Comparison of ENCODE assay signal across 31 mouse cellular contexts in the genomic region with DNA sequence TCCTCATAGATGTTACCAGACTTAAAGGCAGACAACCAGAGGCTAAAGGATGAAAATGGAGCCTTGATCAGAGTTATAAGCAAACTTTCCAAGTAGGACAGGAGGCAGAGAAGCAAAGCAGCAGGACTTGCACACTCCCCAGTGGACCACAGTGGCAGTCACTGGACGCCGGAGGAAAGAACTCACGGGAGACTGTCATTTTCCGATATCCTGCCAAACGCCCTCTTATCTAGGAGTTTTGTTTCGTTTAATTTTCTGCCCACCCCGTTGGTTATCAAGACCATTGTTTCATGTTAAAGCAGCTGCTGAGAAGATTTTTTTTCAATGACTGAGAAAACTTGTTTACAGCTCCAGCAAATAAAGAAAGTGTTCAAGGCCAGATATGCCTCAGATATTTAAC. TPM values are rescaled to one million over a fixed set of nuclear protein-coding genes. Genes with fewer than 3 reads are reported as not detected.
DNase-seq lines count a peak whose midpoint lies in the region; ATAC-seq and TF ChIP-seq lines count a peak whose summit lies in the region.
"Had no signal": no experiment of that assay in that cellular context is flagged by ENCODE, and none has a peak within 500 bp of the region (broad histone marks: within the 10 kb centered on the region; RNA-seq: fewer than 3 reads in every experiment).

No protein-coding gene starts in this region.

- no peak for DNase-seq in heart, adult 2 months
- no peak for DNase-seq in heart, embryonic 10.5 days (ENCODE audit: low spot score)
- peak; percentile 16 for DNase-seq in limb, embryonic 11.5 days (ENCODE audit: low spot score)
- DNase-seq in limb, embryonic 10.5 days (ENCODE audit: low spot score): no peak
- peak; percentile 25 for DNase-seq in lung, postnatal 10 days
- no peak for DNase-seq in lung, adult 2 months
- DNase-seq in lung, postnatal 36 days: peak; percentile 11
- DNase-seq in kidney, adult 11 months: no peak
- DNase-seq: adrenal gland, postnatal 10 days; cerebellum, adult 9-10 months; embryo, embryonic 11 days; gastrocnemius, postnatal 14 days; kidney, adult 9 months; kidney, postnatal 10 days; layer of hippocampus, adult 9-11 months; retina, postnatal 1 day; right cerebral cortex, postnatal 14 days; thymus, adult 18-20 months; thymus, postnatal 25 days had no signal

- H3K4me2 ChIP-seq in limb, embryonic 11.5 days (ENCODE audit: low read depth, severe bottlenecking): no peak overlapping the region
- H3K4me2 ChIP-seq: embryonic facial prominence, embryonic 12.5 days; intestine, embryonic 15.5 days; limb, embryonic 12.5 days; liver, embryonic 15.5 days; midbrain, embryonic 15.5 days; neural tube, embryonic 15.5 days; stomach, embryonic 15.5 days had no signal

- no peak for TF ChIP-seq POLR2A in heart, adult 2 months (IDR thresholded peaks at IDR 0.05; ENCODE audit: insufficient read depth, low read depth, low read length)
- no peak for TF ChIP-seq POLR2A in lung, adult 2 months (IDR thresholded peaks at IDR 0.05; ENCODE audit: borderline replicate concordance, extremely low read depth, low read depth, low read length)

- H3K36me3 ChIP-seq in heart, adult 2 months (ENCODE audit: control insufficient read depth, insufficient read depth, low read length): peaks cover 10% of the 10 kb centered on the region
- H3K36me3 ChIP-seq in heart, embryonic 10.5 days: peaks cover 63% of the 10 kb centered on the region
- H3K36me3 ChIP-seq in limb, embryonic 11.5 days (ENCODE audit: control insufficient read depth, insufficient read depth, low read length): peaks cover 4% of the 10 kb centered on the region; the same call in 1 of the 2 replicates
- H3K36me3 ChIP-seq in limb, embryonic 10.5 days: peaks cover 65% of the 10 kb centered on the region

- no peak overlapping the region for H3K27ac ChIP-seq in heart, adult 2 months
- no peak overlapping the region for H3K27ac ChIP-seq in heart, embryonic 10.5 days
- H3K27ac ChIP-seq in limb, embryonic 11.5 days (replicated peaks; ENCODE audit: low read depth, low read length): no peak overlapping the region
- H3K27ac ChIP-seq in limb, embryonic 10.5 days: no peak overlapping the region
- H3K27ac ChIP-seq: embryonic facial prominence, embryonic 12.5 days; intestine, embryonic 15.5 days; limb, embryonic 12.5 days; liver, embryonic 15.5 days; midbrain, embryonic 10.5 days; midbrain, embryonic 15.5 days; neural tube, embryonic 15.5 days; stomach, embryonic 15.5 days had no signal

- no peak overlapping the region for H3K9ac ChIP-seq in heart, adult 2 months (ENCODE audit: low read depth, low read length)
- no peak overlapping the region for H3K9ac ChIP-seq in limb, embryonic 11.5 days (ENCODE audit: low read length)
- H3K9ac ChIP-seq: embryonic facial prominence, embryonic 12.5 days; intestine, embryonic 15.5 days; limb, embryonic 12.5 days; liver, embryonic 15.5 days; midbrain, embryonic 15.5 days; neural tube, embryonic 15.5 days; stomach, embryonic 15.5 days had no signal

- H3K27me3 ChIP-seq in heart, adult 2 months (ENCODE audit: control insufficient read depth, insufficient read depth, low read length): no peaks in the 10 kb centered on the region
- no peaks in the 10 kb centered on the region for H3K27me3 ChIP-seq in heart, embryonic 10.5 days (ENCODE audit: insufficient read depth, poor library complexity, severe bottlenecking)
- no peaks in the 10 kb centered on the region for H3K27me3 ChIP-seq in limb, embryonic 11.5 days (ENCODE audit: control insufficient read depth, insufficient read depth, low read length)
- H3K27me3 ChIP-seq in limb, embryonic 10.5 days (ENCODE audit: low read depth, poor library complexity, severe bottlenecking): no peaks in the 10 kb centered on the region
- H3K27me3 ChIP-seq: embryonic facial prominence, embryonic 12.5 days; intestine, embryonic 15.5 days; limb, embryonic 12.5 days; liver, embryonic 15.5 days; midbrain, embryonic 15.5 days; neural tube, embryonic 15.5 days; Patski; stomach, embryonic 15.5 days had no signal

- H3K4me3 ChIP-seq in heart, adult 2 months: no peak overlapping the region
- no peak overlapping the region for H3K4me3 ChIP-seq in heart, embryonic 10.5 days
- no peak overlapping the region for H3K4me3 ChIP-seq in limb, embryonic 11.5 days (ENCODE audit: low read depth, low read length)
- no peak overlapping the region for H3K4me3 ChIP-seq in limb, embryonic 10.5 days
- H3K4me3 ChIP-seq in lung, adult 2 months (replicated peaks; ENCODE audit: extremely low read depth, low read depth, low read length): no peak overlapping the region
- H3K4me3 ChIP-seq: embryonic facial prominence, embryonic 12.5 days; intestine, embryonic 15.5 days; limb, embryonic 12.5 days; liver, embryonic 15.5 days; midbrain, embryonic 10.5 days; midbrain, embryonic 15.5 days; neural tube, embryonic 15.5 days; stomach, embryonic 15.5 days had no signal

- no peaks in the 10 kb centered on the region; the same call in 1 of the 2 replicates for H3K4me1 ChIP-seq in heart, adult 2 months (ENCODE audit: control insufficient read depth, insufficient read depth, low read length)
- peaks cover 11% of the 10 kb centered on the region; the same call in 1 of the 2 replicates for H3K4me1 ChIP-seq in heart, embryonic 10.5 days
- no peaks in the 10 kb centered on the region for H3K4me1 ChIP-seq in limb, embryonic 11.5 days (ENCODE audit: control insufficient read depth, insufficient read depth, low read length)
- H3K4me1 ChIP-seq in limb, embryonic 10.5 days: no peaks in the 10 kb centered on the region
- H3K4me1 ChIP-seq in lung, adult 2 months (ENCODE audit: control insufficient read depth, insufficient read depth, low read length): peaks cover 2% of the 10 kb centered on the region; the same call in 1 of the 2 replicates
- H3K4me1 ChIP-seq: embryonic facial prominence, embryonic 12.5 days; intestine, embryonic 15.5 days; limb, embryonic 12.5 days; liver, embryonic 15.5 days; midbrain, embryonic 15.5 days; neural tube, embryonic 15.5 days; stomach, embryonic 15.5 days had no signal

- ATAC-seq in limb, embryonic 11.5 days (ENCODE audit: insufficient number of reproducible peaks, low FRiP score, low TSS enrichment, low read depth): no peak
- ATAC-seq: forebrain, embryonic 14.5 days; hindbrain, embryonic 16.5 days; intestine, embryonic 15.5 days; midbrain, embryonic 15.5 days; Patski had no signal

- TF ChIP-seq CTCF in heart, adult 2 months (IDR thresholded peaks at IDR 0.05): 0 out of 2 replicates have a peak, but pooled peaks have one; percentile 5
- TF ChIP-seq CTCF in lung, adult 2 months (IDR thresholded peaks at IDR 0.05; ENCODE audit: insufficient read depth, low read length): no peak

- intact Hi-C loops in heart, adult 2 months (cut with DNase I): loop anchor here (5.0 kb wide), 1 partner anchor 345 kb away; no protein-coding TSS in a partner anchor

- H3K9me3 ChIP-seq in heart, embryonic 10.5 days: no peaks in the 10 kb centered on the region
- H3K9me3 ChIP-seq in limb, embryonic 11.5 days (ENCODE audit: control insufficient read depth, low read length): no peaks in the 10 kb centered on the region
- no peaks in the 10 kb centered on the region for H3K9me3 ChIP-seq in limb, embryonic 10.5 days (replicated peaks)
- H3K9me3 ChIP-seq: embryonic facial prominence, embryonic 12.5 days; intestine, embryonic 15.5 days; limb, embryonic 12.5 days; liver, embryonic 15.5 days; midbrain, embryonic 10.5 days; midbrain, embryonic 15.5 days; neural tube, embryonic 15.5 days; stomach, embryonic 15.5 days had no signal

- no peaks in the 10 kb centered on the region for H3K79me2 ChIP-seq in heart, adult 2 months (replicated peaks; ENCODE audit: control insufficient read depth, insufficient read depth, low read length)

- no peak for TF ChIP-seq EP300 in heart, adult 2 months (IDR thresholded peaks at IDR 0.05; ENCODE audit: insufficient read depth, low read depth, low read length)

- 16% methylated on average over 7 of the region's 7 CpGs for WGBS in heart, adult 2 months
- 63% methylated on average over 7 of the region's 7 CpGs for WGBS in heart, embryonic 10.5 days
- 90% methylated on average over 7 of the region's 7 CpGs for WGBS in limb, embryonic 11.5 days
- 93% methylated on average over 7 of the region's 7 CpGs for WGBS in limb, embryonic 10.5 days
- WGBS in lung, adult 2 months: 29% methylated on average over 7 of the region's 7 CpGs

RNA-seq across cellular contexts. Expression of a gene that starts 54.7 kb away (rescaled TPM):
- total RNA-seq in heart, adult 2 months (2021): 1 to 10 TPM; 2.5 to 3.5 TPM
- polyA plus RNA-seq in heart, adult 2 months (2012; rRNA removed): 1.1 and 2.0 TPM in 2 replicates
- 17.7 and 28.3 TPM in 2 replicates for polyA plus RNA-seq in heart, embryonic 10.5 days (2016; fragmentation: Nextera tagmentation; extraction: Ambion mirVana)
- polyA plus RNA-seq in limb, embryonic 11.5 days (2014; fragmentation: Nextera tagmentation; extraction: Ambion mirVana): 4.9 TPM in 2 replicates
- 4.0 and 4.3 TPM in 2 replicates for polyA plus RNA-seq in limb, embryonic 10.5 days (2016; fragmentation: Nextera tagmentation; extraction: Ambion mirVana)
- polyA plus RNA-seq in lung, adult 2 months (2012; rRNA removed): 12.9 and 23.8 TPM in 2 replicates
- total RNA-seq: granulocyte monocyte progenitor cell, adult 5-6 weeks had no signal

Comparison
In these comparisons a context has a peak if more than half of its experiments do, and no peak if none do; other contexts are left out.
1. DNase-seq: peak in limb, embryonic 11.5 days (single experiment), lung, postnatal 10 days (single experiment) and lung, postnatal 36 days (single experiment); none in heart, adult 2 months (0 of 2), heart, embryonic 10.5 days (single experiment), limb, embryonic 10.5 days (single experiment), lung, adult 2 months (single experiment) and kidney, adult 11 months (single experiment).